ENCODE assay signal across 8 mouse cellular contexts in the genomic region with DNA sequence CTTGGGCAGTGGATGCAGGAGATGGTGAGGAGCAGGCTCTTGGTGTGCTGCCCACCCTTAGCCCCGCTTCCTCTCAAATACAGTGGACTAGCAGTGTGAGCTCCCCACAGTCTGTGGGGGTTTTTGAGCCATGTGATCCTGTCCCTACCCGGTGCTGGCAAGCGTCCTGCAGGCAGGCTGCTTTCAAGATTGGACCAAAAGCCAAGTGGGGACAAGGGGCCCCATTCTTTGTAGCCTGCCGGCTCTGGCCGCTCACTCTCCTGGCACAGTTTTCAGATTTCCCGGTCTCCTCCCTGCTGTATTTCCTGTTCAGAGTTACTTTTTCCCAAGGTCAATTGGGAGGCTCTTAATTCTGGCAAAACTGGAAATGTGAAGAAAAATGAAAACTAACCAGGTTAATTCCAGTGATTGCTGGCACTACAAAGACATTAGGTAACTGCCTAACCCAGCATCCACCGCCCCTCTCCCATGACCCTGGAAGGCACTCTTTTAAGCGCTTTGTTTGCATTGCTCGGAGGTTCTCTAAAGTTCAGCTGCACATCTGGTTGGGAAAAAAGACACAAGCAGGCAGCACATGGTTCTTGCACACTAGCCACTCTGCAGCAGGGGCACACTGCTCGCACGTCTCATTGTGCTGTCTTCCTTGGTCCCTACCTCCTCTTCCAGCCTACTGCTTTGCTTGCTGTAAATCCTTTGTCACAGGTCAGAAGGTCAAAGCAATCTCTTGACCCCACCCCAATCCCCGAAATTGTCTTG.
DNase-seq lines count a peak whose midpoint lies in the region; ATAC-seq and TF ChIP-seq lines count a peak whose summit lies in the region.

No protein-coding gene starts in this region.

- no peaks in the 10 kb centered on the region for H3K27me3 ChIP-seq in embryonic facial prominence, embryonic 11.5 days (ENCODE audit: control insufficient read depth, insufficient read depth, low read length)
- no peaks in the 10 kb centered on the region for H3K27me3 ChIP-seq in heart, postnatal 0 days (ENCODE audit: control insufficient read depth, insufficient read depth, low read length)

- H3K9ac ChIP-seq in embryonic facial prominence, embryonic 11.5 days (replicated peaks; ENCODE audit: low read length) = no peak overlapping the region; the same call in 1 of the 2 replicates
- no peak overlapping the region for H3K9ac ChIP-seq in heart, postnatal 0 days (replicated peaks; ENCODE audit: low read depth, low read length)

- WGBS in embryonic facial prominence, embryonic 11.5 days = 25% methylated on average over 12 of the region's 12 CpGs
- WGBS in heart, postnatal 0 days = 38% methylated on average over 12 of the region's 12 CpGs

- TF ChIP-seq EP300 in heart, postnatal 0 days (IDR thresholded peaks at IDR 0.05; ENCODE audit: low read depth) = 0 out of 2 replicates have a peak, but pooled peaks have one; percentile 26

- no peak for TF ChIP-seq CTCF in heart, postnatal 0 days (IDR thresholded peaks at IDR 0.05; ENCODE audit: low read depth)

- H3K27ac ChIP-seq in embryonic facial prominence, embryonic 11.5 days (replicated peaks; ENCODE audit: low read depth, low read length) = no peak overlapping the region
- H3K27ac ChIP-seq in heart, postnatal 0 days (ENCODE audit: low read depth) = peak overlapping the region; percentile 80

- H3K4me1 ChIP-seq in embryonic facial prominence, embryonic 11.5 days (ENCODE audit: control insufficient read depth, insufficient read depth, low read length) = peaks cover 4% of the 10 kb centered on the region; the same call in 1 of the 2 replicates
- peaks cover 18% of the 10 kb centered on the region for H3K4me1 ChIP-seq in heart, postnatal 0 days (ENCODE audit: control insufficient read depth, insufficient read depth)

- H3K4me3 ChIP-seq in embryonic facial prominence, embryonic 11.5 days (ENCODE audit: low read depth, low read length) = no peak overlapping the region
- H3K4me3 ChIP-seq in heart, postnatal 0 days (ENCODE audit: low read depth, low read length) = no peak overlapping the region

- DNase-seq in urinary bladder, postnatal 14 days (ENCODE audit: low spot score) = peak; percentile 13
- no peak for DNase-seq in urinary bladder, postnatal 10 days (ENCODE audit: low spot score)
- peak; percentile 42 for DNase-seq in embryonic facial prominence, embryonic 11.5 days (ENCODE audit: low spot score)
- peak; percentile 81 for DNase-seq in heart, postnatal 0 days (ENCODE audit: low spot score)
- DNase-seq in layer of hippocampus, adult 8-10 months (ENCODE audit: low spot score in 2 of 2) = peak; percentile 43 to 52
- DNase-seq in neural tube, embryonic 10.5 days (ENCODE audit: extremely low spot score, low spot score) = peak; percentile 22
- no peak for DNase-seq in thymus, postnatal 14 days

- no peak for ATAC-seq in embryonic facial prominence, embryonic 11.5 days (replicated peaks; ENCODE audit: insufficient number of reproducible peaks, low FRiP score, low TSS enrichment, low read depth)
- ATAC-seq in heart, postnatal 0 days (ENCODE audit: insufficient read depth, low read depth) = peak; percentile 80
- no peak for ATAC-seq in erythroblast, adult 5-6 weeks (replicated peaks; ENCODE audit: low FRiP score, poor library complexity, severe bottlenecking)

- H3K36me3 ChIP-seq in embryonic facial prominence, embryonic 11.5 days (replicated peaks; ENCODE audit: control insufficient read depth, insufficient read depth, low read depth, low read length) = no peaks in the 10 kb centered on the region
- no peaks in the 10 kb centered on the region for H3K36me3 ChIP-seq in heart, postnatal 0 days (replicated peaks; ENCODE audit: control insufficient read depth, insufficient read depth, low read length)

- no peak overlapping the region for H3K4me2 ChIP-seq in embryonic facial prominence, embryonic 11.5 days (ENCODE audit: low read depth, low read length)
- peak overlapping the region; percentile 2; the same call in 1 of the 2 replicates for H3K4me2 ChIP-seq in heart, postnatal 0 days (ENCODE audit: low read depth, low read length)

- no peaks in the 10 kb centered on the region for H3K9me3 ChIP-seq in embryonic facial prominence, embryonic 11.5 days (replicated peaks; ENCODE audit: control insufficient read depth, low read length)
- no peaks in the 10 kb centered on the region for H3K9me3 ChIP-seq in heart, postnatal 0 days (replicated peaks; ENCODE audit: control insufficient read depth, low read length)

Comparison
In these comparisons a context has a peak if more than half of its experiments do, and no peak if none do; other contexts are left out.
1. DNase-seq: peak in urinary bladder, postnatal 14 days (single experiment), embryonic facial prominence, embryonic 11.5 days (single experiment), heart, postnatal 0 days (single experiment), layer of hippocampus, adult 8-10 months (2 of 2) and neural tube, embryonic 10.5 days (single experiment); none in urinary bladder, postnatal 10 days (single experiment) and thymus, postnatal 14 days (single experiment).